Mouse (Mus musculus): ENCODE measurements around the gene Tex21. TPM values are rescaled to one million over a fixed set of nuclear protein-coding genes. Genes with fewer than 3 reads are reported as not detected.

Gene Tex21
- polyA plus RNA-seq, 1 experiment from 2014 or later = 0.20 TPM

DNA sequence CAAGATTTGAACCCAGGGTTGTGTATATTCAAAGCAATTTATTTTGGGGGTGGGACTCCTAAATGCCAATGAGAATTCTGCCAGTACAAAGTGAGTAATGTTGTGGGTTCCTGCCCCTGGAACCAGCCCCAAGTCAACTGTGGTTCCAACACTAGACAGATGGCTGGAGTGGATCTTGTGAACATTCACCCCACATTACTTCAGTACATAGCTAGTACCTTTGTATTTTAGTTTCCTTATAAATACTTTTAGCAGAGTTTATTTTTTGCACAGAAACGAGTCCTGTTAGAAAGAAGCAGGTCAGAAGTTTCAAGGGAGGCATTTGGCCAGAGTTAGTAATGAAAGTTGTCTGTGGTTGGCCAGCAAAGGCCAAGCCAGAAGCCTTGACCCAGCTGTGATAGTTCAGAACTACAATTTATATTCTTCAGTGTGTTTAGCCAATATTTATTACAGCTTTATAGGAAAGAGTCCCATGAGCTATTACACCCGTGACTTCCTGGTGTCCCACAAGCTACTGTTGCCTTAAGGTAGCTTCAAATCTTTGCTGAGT lies 34.6 kb upstream of the Tex21 start:
- H3K4me1 ChIP-seq (ENCODE audit: control insufficient read depth, insufficient read depth, low read length) = 0 out of 2 replicates have a peak, but pooled peaks cover 3% of the 10 kb centered on the region
- 85% methylated on average over 2 of the region's 2 CpGs for WGBS
- H3K4me2 ChIP-seq (ENCODE audit: low read depth, low read length) = no peak overlapping the region
- H3K4me3 ChIP-seq (ENCODE audit: low read depth, low read length) = no peak overlapping the region
- ATAC-seq (ENCODE audit: low read depth) = no peak
- H3K27ac ChIP-seq (ENCODE audit: low read depth, low read length) = no peak overlapping the region
- no peak overlapping the region for H3K9ac ChIP-seq (replicated peaks; ENCODE audit: low read depth, low read length)
- H3K9me3 ChIP-seq (ENCODE audit: control insufficient read depth, low read length) = no peaks in the 10 kb centered on the region
- H3K36me3 ChIP-seq (ENCODE audit: control insufficient read depth, insufficient read depth, low read length) = no peaks in the 10 kb centered on the region
- no peaks in the 10 kb centered on the region for H3K27me3 ChIP-seq (ENCODE audit: control insufficient read depth, insufficient read depth, low read length)

DNA sequence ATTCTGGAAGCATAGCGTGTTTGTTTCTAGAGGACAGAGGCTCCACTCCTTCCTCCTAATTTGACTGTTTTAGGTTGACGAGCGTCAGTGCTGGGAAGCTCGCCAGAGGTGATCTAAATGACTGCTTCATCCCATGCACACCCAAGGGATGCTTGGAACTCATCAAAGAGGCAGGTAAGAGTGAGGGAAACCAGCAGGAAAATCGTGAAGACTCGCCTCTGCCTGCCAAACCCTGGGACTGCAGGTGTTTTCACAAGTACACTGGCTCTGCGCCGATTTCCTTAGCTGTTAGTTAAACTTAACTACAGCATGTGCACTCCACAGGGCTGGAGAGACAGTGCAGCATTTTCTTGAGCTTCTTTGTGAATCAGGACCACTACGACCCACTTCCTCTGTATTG lies 34.0 kb upstream of the Tex21 start:
- Histone ChIP-seq H3K27ac (ENCODE audit: low read depth, low read length) (no peak overlapping the region), H3K4me2 (ENCODE audit: low read depth, low read length) (no peak overlapping the region), H3K4me3 (ENCODE audit: low read depth, low read length) (no peak overlapping the region), H3K9ac (replicated peaks; ENCODE audit: low read depth, low read length) (no peak overlapping the region), H3K4me1 (ENCODE audit: control insufficient read depth, insufficient read depth, low read length) (0 out of 2 replicates have a peak, but pooled peaks cover 3% of the 10 kb centered on the region), H3K27me3 (ENCODE audit: control insufficient read depth, insufficient read depth, low read length) (no peaks in the 10 kb centered on the region), H3K9me3 (ENCODE audit: control insufficient read depth, low read length) (no peaks in the 10 kb centered on the region), H3K36me3 (ENCODE audit: control insufficient read depth, insufficient read depth, low read length) (no peaks in the 10 kb centered on the region)
- ATAC-seq (ENCODE audit: low read depth) = no peak
- WGBS = 86% methylated on average over 9 of the region's 9 CpGs

DNA sequence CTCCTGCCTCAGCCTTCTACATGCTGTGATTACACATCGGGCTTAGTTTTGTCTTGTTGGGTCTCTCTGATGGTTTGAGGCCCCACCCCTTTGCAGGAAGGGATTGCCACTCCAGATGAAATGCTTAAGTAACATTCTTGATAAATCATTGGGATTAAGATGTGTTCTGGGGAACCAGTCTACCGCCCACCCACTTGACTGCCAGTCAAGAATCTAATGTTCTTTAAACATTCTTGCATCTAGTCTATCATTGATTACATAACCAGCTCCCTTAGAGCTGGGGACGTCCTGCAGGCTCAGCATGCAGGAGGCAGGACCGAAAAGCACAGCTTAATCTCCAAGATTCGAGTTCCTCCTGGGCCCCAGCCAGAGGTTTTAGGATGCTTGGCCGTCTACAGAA lies 31.7 kb upstream of the Tex21 start:
- H3K9ac ChIP-seq (replicated peaks; ENCODE audit: low read depth, low read length) = no peak overlapping the region
- 0 out of 2 replicates have a peak, but pooled peaks cover 3% of the 10 kb centered on the region for H3K4me1 ChIP-seq (ENCODE audit: control insufficient read depth, insufficient read depth, low read length)
- no peaks in the 10 kb centered on the region for H3K27me3 ChIP-seq (ENCODE audit: control insufficient read depth, insufficient read depth, low read length)
- H3K4me2 ChIP-seq (ENCODE audit: low read depth, low read length) = no peak overlapping the region
- H3K27ac ChIP-seq (ENCODE audit: low read depth, low read length) = no peak overlapping the region
- no peaks in the 10 kb centered on the region for H3K36me3 ChIP-seq (ENCODE audit: control insufficient read depth, insufficient read depth, low read length)
- no peak overlapping the region for H3K4me3 ChIP-seq (ENCODE audit: low read depth, low read length)
- ATAC-seq (ENCODE audit: low read depth) = no peak
- no peaks in the 10 kb centered on the region for H3K9me3 ChIP-seq (ENCODE audit: control insufficient read depth, low read length)
- WGBS = 82% methylated on average over 6 of the region's 6 CpGs

DNA sequence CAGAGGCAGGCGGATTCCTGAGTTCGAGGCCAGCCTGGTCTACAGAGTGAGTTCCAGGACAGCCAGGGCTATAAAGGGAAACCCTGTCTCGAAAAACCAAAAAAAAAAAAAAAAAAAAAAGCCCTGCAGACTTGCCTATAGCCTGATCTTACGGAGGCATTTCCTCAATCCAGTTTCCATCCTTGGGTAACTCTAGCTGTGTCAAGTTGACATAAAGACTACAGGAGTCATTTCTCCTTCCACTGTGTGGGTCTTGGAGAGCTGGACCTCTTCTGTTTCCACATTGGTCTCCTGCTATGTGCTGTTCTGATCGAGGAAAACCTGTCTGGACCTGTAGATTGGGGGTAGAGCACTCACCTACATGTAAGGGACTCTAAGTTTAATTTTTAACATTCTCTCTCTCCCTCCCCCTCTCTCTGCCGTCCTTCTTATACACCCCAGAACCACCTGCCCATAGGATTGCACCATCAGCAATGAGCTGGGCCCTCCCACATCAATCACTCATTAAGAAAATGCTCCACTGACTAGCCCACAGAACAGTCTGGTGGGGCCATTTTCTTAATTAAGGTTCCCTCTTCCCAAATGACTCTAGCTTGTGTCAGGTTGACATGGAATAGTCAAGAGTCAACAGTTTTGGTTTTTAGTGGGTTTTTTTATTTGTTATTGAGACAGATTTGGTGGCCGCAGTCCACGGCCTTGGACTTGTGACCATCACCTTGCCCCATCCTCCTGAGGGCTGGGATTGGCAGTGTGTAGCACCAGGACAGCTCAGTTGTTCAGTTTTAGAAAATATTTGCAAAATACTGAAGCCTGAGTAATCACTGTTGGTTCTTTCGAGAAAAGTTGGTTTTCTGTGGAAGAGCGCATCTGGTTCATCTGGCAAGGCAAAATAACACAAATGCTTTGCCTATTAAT lies 26.3 kb upstream of the Tex21 start:
- H3K4me2 ChIP-seq (ENCODE audit: low read depth, low read length) = no peak overlapping the region
- ATAC-seq (ENCODE audit: low read depth) = no peak
- WGBS = 93% methylated on average over 10 of the region's 10 CpGs

DNA sequence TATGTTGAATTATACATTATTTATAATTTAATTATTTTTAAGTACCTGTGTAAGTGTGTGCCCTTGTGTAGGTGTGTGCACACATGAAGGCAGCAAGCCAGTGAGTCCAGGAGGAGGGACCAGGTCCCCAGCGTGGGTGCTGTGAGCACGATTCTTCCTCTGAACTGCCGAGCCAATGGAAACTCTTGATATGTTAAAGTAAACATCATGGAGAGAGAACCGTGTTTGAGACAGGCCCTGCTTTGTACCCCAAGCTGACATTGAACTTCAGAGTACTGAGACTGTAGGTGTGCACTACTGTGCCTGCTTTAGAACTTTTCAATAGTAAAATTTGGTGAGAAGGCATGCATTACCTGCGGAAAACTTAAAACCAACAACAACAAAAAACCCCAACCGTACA lies 25.0 kb upstream of the Tex21 start:
- H3K9ac ChIP-seq (replicated peaks; ENCODE audit: low read depth, low read length) = no peak overlapping the region
- ATAC-seq (ENCODE audit: low read depth) = no peak
- H3K4me2 ChIP-seq (ENCODE audit: low read depth, low read length) = no peak overlapping the region
- H3K27me3 ChIP-seq (ENCODE audit: control insufficient read depth, insufficient read depth, low read length) = no peaks in the 10 kb centered on the region
- WGBS = 88% methylated on average over 6 of the region's 6 CpGs
- no peak overlapping the region for H3K4me3 ChIP-seq (ENCODE audit: low read depth, low read length)
- no peaks in the 10 kb centered on the region for H3K9me3 ChIP-seq (ENCODE audit: control insufficient read depth, low read length)
- H3K4me1 ChIP-seq (ENCODE audit: control insufficient read depth, insufficient read depth, low read length) = no peaks in the 10 kb centered on the region
- no peaks in the 10 kb centered on the region for H3K36me3 ChIP-seq (ENCODE audit: control insufficient read depth, insufficient read depth, low read length)
- no peak overlapping the region for H3K27ac ChIP-seq (ENCODE audit: low read depth, low read length)

More for the DNA sequence above, 26.3 kb upstream of the Tex21 start:
- Histone ChIP-seq H3K36me3 (ENCODE audit: control insufficient read depth, insufficient read depth, low read length) (no peaks in the 10 kb centered on the region), H3K27ac (ENCODE audit: low read depth, low read length) (no peak overlapping the region), H3K4me1 (ENCODE audit: control insufficient read depth, insufficient read depth, low read length) (no peaks in the 10 kb centered on the region), H3K9ac (replicated peaks; ENCODE audit: low read depth, low read length) (no peak overlapping the region), H3K9me3 (ENCODE audit: control insufficient read depth, low read length) (no peaks in the 10 kb centered on the region), H3K27me3 (ENCODE audit: control insufficient read depth, insufficient read depth, low read length) (no peaks in the 10 kb centered on the region), H3K4me3 (ENCODE audit: low read depth, low read length) (no peak overlapping the region)

DNA sequence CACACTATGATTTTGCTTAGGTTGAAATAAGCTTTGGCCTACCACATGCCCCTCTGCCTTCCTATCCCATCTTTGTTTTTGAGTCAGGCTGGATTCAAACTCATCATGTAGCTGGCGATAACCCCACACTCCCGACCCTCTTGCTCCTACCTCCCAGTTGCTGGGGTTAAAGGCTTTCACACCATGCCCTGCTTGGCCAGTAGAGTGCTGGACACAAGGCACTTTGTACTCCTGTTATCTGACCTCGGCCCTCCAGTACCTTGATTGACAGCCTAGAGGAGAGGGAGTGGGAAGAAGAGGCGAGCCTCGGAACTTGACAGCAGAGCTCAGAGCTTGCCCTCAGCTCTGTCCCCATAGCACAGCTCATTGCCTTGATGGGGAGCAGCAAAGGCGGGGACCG lies 22.6 kb upstream of the Tex21 start:
- H3K27ac ChIP-seq (ENCODE audit: low read depth, low read length) = no peak overlapping the region
- no peaks in the 10 kb centered on the region for H3K36me3 ChIP-seq (ENCODE audit: control insufficient read depth, insufficient read depth, low read length)
- no peak overlapping the region for H3K4me3 ChIP-seq (ENCODE audit: low read depth, low read length)
- ATAC-seq (ENCODE audit: low read depth) = no peak
- H3K9ac ChIP-seq (replicated peaks; ENCODE audit: low read depth, low read length) = no peak overlapping the region
- H3K27me3 ChIP-seq (ENCODE audit: control insufficient read depth, insufficient read depth, low read length) = no peaks in the 10 kb centered on the region
- no peak overlapping the region for H3K4me2 ChIP-seq (ENCODE audit: low read depth, low read length)
- no peaks in the 10 kb centered on the region for H3K4me1 ChIP-seq (ENCODE audit: control insufficient read depth, insufficient read depth, low read length)
- 80% methylated on average over 7 of the region's 7 CpGs for WGBS
- H3K9me3 ChIP-seq (ENCODE audit: control insufficient read depth, low read length) = no peaks in the 10 kb centered on the region

DNA sequence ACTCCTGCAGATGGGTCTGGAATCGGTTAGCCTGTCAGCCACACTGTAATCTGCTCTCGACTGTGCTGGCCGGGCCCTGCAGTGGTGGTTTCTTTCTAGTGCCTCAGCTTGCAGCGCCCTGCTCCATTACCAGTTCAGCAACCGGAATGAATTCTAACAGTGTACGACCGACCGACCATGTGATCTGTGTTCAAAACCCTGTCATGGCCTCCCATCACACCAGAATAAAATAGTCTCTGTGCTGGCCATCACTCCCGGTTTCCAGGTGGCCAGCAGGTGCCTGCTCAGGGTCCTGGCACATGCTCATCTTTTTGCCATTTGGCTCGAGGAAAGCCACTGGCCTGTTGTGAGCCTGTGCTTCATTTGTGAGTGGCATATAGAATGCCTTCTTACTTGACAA lies 22.1 kb upstream of the Tex21 start:
- no peak for ATAC-seq (ENCODE audit: low read depth)
- Histone ChIP-seq H3K4me3 (ENCODE audit: low read depth, low read length) (no peak overlapping the region), H3K27me3 (ENCODE audit: control insufficient read depth, insufficient read depth, low read length) (no peaks in the 10 kb centered on the region), H3K4me1 (ENCODE audit: control insufficient read depth, insufficient read depth, low read length) (no peaks in the 10 kb centered on the region), H3K9ac (replicated peaks; ENCODE audit: low read depth, low read length) (no peak overlapping the region), H3K9me3 (ENCODE audit: control insufficient read depth, low read length) (no peaks in the 10 kb centered on the region), H3K4me2 (ENCODE audit: low read depth, low read length) (no peak overlapping the region), H3K36me3 (ENCODE audit: control insufficient read depth, insufficient read depth, low read length) (no peaks in the 10 kb centered on the region), H3K27ac (ENCODE audit: low read depth, low read length) (no peak overlapping the region)
- WGBS = 84% methylated on average over 10 of the region's 10 CpGs

DNA sequence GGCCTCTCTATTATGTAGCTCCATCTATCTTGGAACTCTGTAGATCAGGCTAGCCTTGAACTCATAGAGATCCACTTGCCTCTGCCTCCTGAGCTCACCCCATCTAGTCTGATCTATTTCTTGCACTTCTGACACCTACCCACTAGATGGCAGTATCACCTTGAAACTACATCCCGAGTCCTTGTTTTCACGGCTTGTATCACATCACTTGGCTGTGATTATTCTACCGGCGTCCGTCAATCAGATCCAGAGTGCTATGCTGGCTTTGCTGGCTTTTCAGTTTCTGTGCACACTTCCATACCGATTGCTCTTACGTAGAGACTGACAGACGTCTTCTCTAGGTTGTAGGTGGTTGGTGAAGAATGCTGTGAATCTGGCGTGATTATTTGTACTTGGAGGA lies 20.3 kb upstream of the Tex21 start:
- ATAC-seq (ENCODE audit: low read depth) = no peak
- H3K27ac ChIP-seq (ENCODE audit: low read depth, low read length) = no peak overlapping the region
- no peaks in the 10 kb centered on the region for H3K36me3 ChIP-seq (ENCODE audit: control insufficient read depth, insufficient read depth, low read length)
- H3K4me2 ChIP-seq (ENCODE audit: low read depth, low read length) = no peak overlapping the region
- H3K4me3 ChIP-seq (ENCODE audit: low read depth, low read length) = no peak overlapping the region
- WGBS = 74% methylated on average over 9 of the region's 9 CpGs
- H3K9ac ChIP-seq (replicated peaks; ENCODE audit: low read depth, low read length) = no peak overlapping the region
- H3K4me1 ChIP-seq (ENCODE audit: control insufficient read depth, insufficient read depth, low read length) = no peaks in the 10 kb centered on the region
- H3K27me3 ChIP-seq (ENCODE audit: control insufficient read depth, insufficient read depth, low read length) = no peaks in the 10 kb centered on the region
- H3K9me3 ChIP-seq (ENCODE audit: control insufficient read depth, low read length) = no peaks in the 10 kb centered on the region

DNA sequence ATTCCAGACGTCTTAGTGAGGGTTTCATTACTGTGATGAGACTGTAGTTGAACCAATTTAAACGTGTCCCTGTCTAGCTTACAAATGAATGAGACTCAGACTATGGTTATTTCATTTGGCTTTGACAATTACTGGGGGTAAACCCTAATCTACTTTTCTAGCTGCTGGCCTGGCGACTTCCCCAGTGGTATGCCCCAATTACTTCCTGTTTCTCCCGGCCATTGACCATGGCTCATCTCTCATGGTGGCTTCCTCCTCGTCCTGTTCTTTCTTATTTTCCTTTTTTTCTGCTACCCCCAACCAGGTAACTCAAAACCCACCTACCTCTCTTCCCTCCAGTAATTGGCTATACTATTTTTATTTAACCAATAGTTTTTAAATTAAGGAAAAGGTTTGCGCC lies 18.5 kb upstream of the Tex21 start:
- no peak overlapping the region for H3K27ac ChIP-seq (ENCODE audit: low read depth, low read length)

More for the DNA sequence above, 18.5 kb upstream of the Tex21 start:
- H3K9ac ChIP-seq (replicated peaks; ENCODE audit: low read depth, low read length) = no peak overlapping the region
- H3K4me1 ChIP-seq (ENCODE audit: control insufficient read depth, insufficient read depth, low read length) = no peaks in the 10 kb centered on the region
- no peaks in the 10 kb centered on the region for H3K9me3 ChIP-seq (ENCODE audit: control insufficient read depth, low read length)
- H3K36me3 ChIP-seq (ENCODE audit: control insufficient read depth, insufficient read depth, low read length) = no peaks in the 10 kb centered on the region
- 89% methylated on average over 6 of the region's 6 CpGs for WGBS
- no peaks in the 10 kb centered on the region for H3K27me3 ChIP-seq (ENCODE audit: control insufficient read depth, insufficient read depth, low read length)
- H3K4me3 ChIP-seq (ENCODE audit: low read depth, low read length) = no peak overlapping the region
- no peak overlapping the region for H3K4me2 ChIP-seq (ENCODE audit: low read depth, low read length)
- no peak for ATAC-seq (ENCODE audit: low read depth)

Data from neural tube, embryonic 14.5 days (tissue).